Mouse (Mus musculus) C2C12 (cell line): ENCODE measurements around the gene Wipf2.

Experiments used
- CTCF ChIP-seq: IDR thresholded peaks from one replicate; pipeline ENCODE4 v1.5.1; 2011; ENCODE audit not compliant: control insufficient read depth, insufficient read depth, insufficient read length
- MAX ChIP-seq: IDR thresholded peaks from one replicate; pipeline ENCODE4 v1.6.1; 2011; ENCODE audit warnings: mild to moderate bottlenecking, control low read depth
- MYOG ChIP-seq: IDR thresholded peaks from one replicate; pipeline ENCODE4 v1.6.1; 2011; ENCODE audit not compliant: control insufficient read depth, insufficient read length; ENCODE audit errors: extremely low read depth

DNA sequence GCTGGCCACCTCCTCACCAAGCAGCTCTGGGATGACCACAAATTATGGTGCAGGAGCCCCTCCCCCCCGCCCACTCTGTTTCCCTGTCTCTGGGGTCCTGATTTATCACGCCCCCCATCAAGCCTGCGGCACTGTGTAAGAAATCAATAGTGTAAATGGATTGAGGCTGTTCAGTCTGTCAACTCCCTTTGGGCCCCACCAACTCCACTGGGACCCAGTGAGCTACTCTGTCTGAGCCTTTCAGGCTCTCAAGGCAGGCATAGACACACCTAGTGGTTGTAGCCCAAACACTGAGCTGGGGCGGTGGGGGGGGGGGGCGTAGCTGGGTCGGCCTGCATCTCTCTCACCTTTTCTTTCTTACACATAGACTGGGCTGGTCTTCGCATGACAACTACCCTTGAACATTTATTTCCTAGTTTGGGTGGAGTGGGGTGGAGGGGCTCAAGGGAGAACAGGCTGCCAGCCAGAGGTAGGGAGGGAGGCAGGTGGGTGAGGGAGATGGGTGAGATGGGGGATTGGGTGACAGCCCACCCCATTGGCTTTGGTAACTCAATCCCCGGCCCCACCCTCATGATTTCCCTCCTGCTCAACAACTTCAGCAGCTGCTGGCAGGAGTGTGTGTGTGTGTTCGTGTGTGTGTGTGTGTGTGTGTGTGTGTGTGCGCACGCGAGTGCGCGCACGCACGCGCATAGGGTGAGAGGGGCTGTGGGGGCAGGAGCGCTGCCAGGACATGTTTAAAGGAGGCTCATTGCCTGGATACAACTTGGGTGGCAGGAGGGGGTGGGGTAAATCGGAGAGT lies 69.1 kb downstream of the Wipf2 start:
- TF ChIP-seq CTCF (no peak), MYOG (no peak), MAX (peak; percentile 14)
